Mouse (Mus musculus): Measurements from ENCODE around the gene Cisd1. TPM values are rescaled to one million over a fixed set of nuclear protein-coding genes. Genes with fewer than 3 reads are reported as not detected.
"Not testable (repeated sequence)": the region's sequence is repeated elsewhere in the genome, so short reads cannot be mapped to it uniquely, and the experiment has no call there.

Cisd1 gene
- total RNA-seq (2021) = 95.3 and 110 TPM in 2 replicates
- long read RNA-seq, transcript Cisd1-201 (3 exons, 1,084 nt) = major isoform, 195 of 209 reads
- long read RNA-seq, partial matches to known transcripts = 1 of 209 reads
- long read RNA-seq, other reads (novel, unspliced or antisense) = 13 of 209 reads

GRCm38 (mm10) chr10:71344579-71345143, at the start of gene Cisd1:
Gene Cisd1 (minus strand): TSS chr10:71344954.
- peak; percentile 95 for DNase-seq

GRCm38 (mm10) chr10:71389311-71389710, 44.6 kb upstream of the Cisd1 start:
- no peak for DNase-seq

GRCm38 (mm10) chr10:71384159-71385044, 39.6 kb upstream of the Cisd1 start:
- DNase-seq = no peak

GRCm38 (mm10) chr10:71383552-71383924, 38.8 kb upstream of the Cisd1 start:
- DNase-seq = not testable (repeated sequence)

GRCm38 (mm10) chr10:71382858-71383551, 38.3 kb upstream of the Cisd1 start:
- no peak for DNase-seq

GRCm38 (mm10) chr10:71382109-71382508, 37.4 kb upstream of the Cisd1 start:
- DNase-seq = no peak

GRCm38 (mm10) chr10:71381471-71382033, 36.8 kb upstream of the Cisd1 start:
- DNase-seq = no peak

GRCm38 (mm10) chr10:71380406-71380805, 35.7 kb upstream of the Cisd1 start:
- no peak for DNase-seq

GRCm38 (mm10) chr10:71376014-71376413, 31.3 kb upstream of the Cisd1 start:
- no peak for DNase-seq

GRCm38 (mm10) chr10:71373706-71374105, 29.0 kb upstream of the Cisd1 start:
- no peak for DNase-seq

- no peak for DNase-seq
Measured at GRCm38 (mm10) chr10:71371881-71372280, 27.1 kb upstream of the Cisd1 start.

- DNase-seq = no peak
Measured at GRCm38 (mm10) chr10:71369466-71369865, 24.7 kb upstream of the Cisd1 start.

GRCm38 (mm10) chr10:71368128-71368940, 23.6 kb upstream of the Cisd1 start:
- DNase-seq = no peak

GRCm38 (mm10) chr10:71363858-71364257, 19.1 kb upstream of the Cisd1 start:
- no peak for DNase-seq

GRCm38 (mm10) chr10:71363440-71363839, 18.7 kb upstream of the Cisd1 start:
- DNase-seq = no peak

- DNase-seq = no peak
Measured at GRCm38 (mm10) chr10:71361836-71362562, 17.2 kb upstream of the Cisd1 start.

- no peak for DNase-seq
Measured at GRCm38 (mm10) chr10:71361044-71361443, 16.3 kb upstream of the Cisd1 start.

GRCm38 (mm10) chr10:71354947-71355346, 10.2 kb upstream of the Cisd1 start:
- no peak for DNase-seq

GRCm38 (mm10) chr10:71353850-71354249, 9.1 kb upstream of the Cisd1 start:
- no peak for DNase-seq

GRCm38 (mm10) chr10:71351301-71351700, 6.5 kb upstream of the Cisd1 start:
- DNase-seq = no peak

- no peak for DNase-seq
Measured at GRCm38 (mm10) chr10:71349290-71349689, 4.5 kb upstream of the Cisd1 start.

Data from adrenal gland, postnatal 25 days (tissue).